Mouse (Mus musculus): ENCODE measurements around the gene Miox.

Gene Miox

GRCm38 (mm10) chr15:89315190-89315731, 18.9 kb upstream of the Miox start, which contains the start of gene Sbf1:
Sbf1 (minus strand) TSS chr15:89315311.
- DNase-seq (ENCODE audit: extremely low spot score, low read depth, low spot score), result peak; percentile 72

- no peak for DNase-seq (ENCODE audit: extremely low spot score, low read depth, low spot score)
These were observed 18.1 kb upstream of the Miox start for GRCm38 (mm10) chr15:89316146-89316545.

GRCm38 (mm10) chr15:89321264-89321663, 12.9 kb upstream of the Miox start:
- DNase-seq (ENCODE audit: extremely low spot score, low read depth, low spot score), result no peak

- no peak for DNase-seq (ENCODE audit: extremely low spot score, low read depth, low spot score)
These were observed 11.3 kb upstream of the Miox start, which contains the start of gene Adm2 for GRCm38 (mm10) chr15:89322670-89323522. Adm2 (plus strand) TSS chr15:89322720.

GRCm38 (mm10) chr15:89323656-89324055, 10.5 kb upstream of the Miox start:
- DNase-seq (ENCODE audit: extremely low spot score, low read depth, low spot score), result no peak

GRCm38 (mm10) chr15:89326441-89326840, 7.8 kb upstream of the Miox start:
- no peak for DNase-seq (ENCODE audit: extremely low spot score, low read depth, low spot score)

- DNase-seq (ENCODE audit: extremely low spot score, low read depth, low spot score), result no peak
These were observed 758 bp downstream of the Miox start for GRCm38 (mm10) chr15:89334774-89335537.

- no peak for DNase-seq (ENCODE audit: extremely low spot score, low read depth, low spot score)
These were observed 2.2 kb downstream of the Miox start for GRCm38 (mm10) chr15:89336422-89336821.

GRCm38 (mm10) chr15:89339696-89340095, 5.5 kb downstream of the Miox start:
- no peak for DNase-seq (ENCODE audit: extremely low spot score, low read depth, low spot score)

GRCm38 (mm10) chr15:89340136-89340535, 5.9 kb downstream of the Miox start:
- DNase-seq (ENCODE audit: extremely low spot score, low read depth, low spot score), result no peak

GRCm38 (mm10) chr15:89341678-89342077, 7.5 kb downstream of the Miox start:
- DNase-seq (ENCODE audit: extremely low spot score, low read depth, low spot score), result no peak

GRCm38 (mm10) chr15:89343325-89343724, 9.1 kb downstream of the Miox start:
- DNase-seq (ENCODE audit: extremely low spot score, low read depth, low spot score), result no peak

GRCm38 (mm10) chr15:89350447-89350846, 16.2 kb downstream of the Miox start:
- DNase-seq (ENCODE audit: extremely low spot score, low read depth, low spot score), result no peak

- DNase-seq (ENCODE audit: extremely low spot score, low read depth, low spot score), result no peak
These were observed 17.1 kb downstream of the Miox start for GRCm38 (mm10) chr15:89351302-89351701.

- DNase-seq (ENCODE audit: extremely low spot score, low read depth, low spot score), result no peak
These were observed 17.9 kb downstream of the Miox start for GRCm38 (mm10) chr15:89352054-89352453.

- DNase-seq (ENCODE audit: extremely low spot score, low read depth, low spot score), result no peak
These were observed 18.6 kb downstream of the Miox start for GRCm38 (mm10) chr15:89352795-89353194.

- no peak for DNase-seq (ENCODE audit: extremely low spot score, low read depth, low spot score)
These were observed 19.6 kb downstream of the Miox start for GRCm38 (mm10) chr15:89353837-89354236.

- no peak for DNase-seq (ENCODE audit: extremely low spot score, low read depth, low spot score)
These were observed 20.3 kb downstream of the Miox start for GRCm38 (mm10) chr15:89354455-89354854.

- DNase-seq (ENCODE audit: extremely low spot score, low read depth, low spot score), result peak; percentile 69
These were observed 21.3 kb downstream of the Miox start, which contains the start of the genes Lmf2 and Ncaph2 for GRCm38 (mm10) chr15:89355241-89356187. Lmf2 (minus strand) TSS chr15:89355659. Ncaph2 (plus strand) TSS chr15:89355719.

GRCm38 (mm10) chr15:89356372-89356771, 22.2 kb downstream of the Miox start:
- DNase-seq (ENCODE audit: extremely low spot score, low read depth, low spot score), result peak; percentile 74

Measured in hindlimb bud, embryonic 11.5 days (tissue).